Mouse (Mus musculus) CH12.LX (cell line): ENCODE data around the gene Cfap54. TPM values are rescaled to one million over a fixed set of nuclear protein-coding genes. Genes with fewer than 3 reads are reported as not detected.

Experiments used
- DNase-seq: peaks from one replicate; pipeline ENCODE4 v3.0.0-alpha.2; 2013; ENCODE audit errors: extremely low read depth
- H3K27ac ChIP-seq: 2 replicates; pipeline ENCODE4 v1.5.1; 2012; ENCODE audit warnings: low read depth, mild to moderate bottlenecking, control low read depth, moderate library complexity; ENCODE audit not compliant: insufficient read depth
- H3K27me3 ChIP-seq: replicated peaks from 2 replicates; pipeline ENCODE3; 2012; ENCODE audit warnings: inconsistent platforms
- H3K36me3 ChIP-seq, 2 experiments: replicated peaks in 1 of 2; 2 replicates each; pipeline versions ENCODE3 to v1.6.1; 2012; ENCODE audit warnings: inconsistent platforms in 1 of 2, low read length in 1 of 2, mild to moderate bottlenecking in 1 of 2, mixed read lengths in 1 of 2, moderate library complexity in 1 of 2; ENCODE audit not compliant: control insufficient read depth in 1 of 2, insufficient read depth in 1 of 2
- H3K4me1 ChIP-seq, 2 experiments: 2 replicates each; pipeline ENCODE4 v1.6.1; 2012; ENCODE audit warnings: inconsistent platforms in 1 of 2, moderate library complexity in 1 of 2; ENCODE audit not compliant: insufficient read depth in 2 of 2, control insufficient read depth in 1 of 2
- H3K4me2 ChIP-seq: 2 replicates; pipeline ENCODE4 v1.6.1; 2012; ENCODE audit warnings: low read depth, mild to moderate bottlenecking, control low read depth; ENCODE audit not compliant: poor library complexity, insufficient read depth, severe bottlenecking
- H3K4me3 ChIP-seq, 3 experiments: fragments of 150-350 bp in 1 of 3; sonication (generic) in 1 of 3; replicated peaks in 1 of 3; 2 replicates each; pipeline versions ENCODE3 to v1.5.1; 2011 to 2012; ENCODE audit warnings: low read depth in 2 of 3, low read length in 2 of 3, mild to moderate bottlenecking in 2 of 3, moderate library complexity in 2 of 3, control low read depth in 1 of 3, improper control_type of control experiment in 1 of 3, inconsistent platforms in 1 of 3, mixed read lengths in 1 of 3; ENCODE audit not compliant: poor library complexity in 1 of 3
- H3K79me2 ChIP-seq: replicated peaks from 2 replicates; pipeline ENCODE4 v1.6.1; 2012; ENCODE audit warnings: mild to moderate bottlenecking, moderate library complexity; ENCODE audit not compliant: control insufficient read depth, poor library complexity, insufficient read depth, severe bottlenecking; ENCODE audit errors: extremely low read depth
- H3K9ac ChIP-seq: 2 replicates; pipeline ENCODE4 v1.6.1; 2012; ENCODE audit warnings: low read depth, mild to moderate bottlenecking, control low read depth, moderate library complexity; ENCODE audit not compliant: insufficient read depth
- H3K9me3 ChIP-seq: replicated peaks from 2 replicates; pipeline ENCODE3; 2012; ENCODE audit warnings: low read length, inconsistent platforms, mixed read lengths
- CHD1 ChIP-seq: IDR thresholded peaks from 2 replicates; pipeline ENCODE4 v1.6.1; 2012; ENCODE audit warnings: low read depth, low read length, improper control_type of control experiment, inconsistent platforms
- CTCF ChIP-seq, 2 experiments: IDR thresholded peaks in 1 of 2; conservative IDR thresholded peaks in 1 of 2; 2 replicates each; pipeline ENCODE4 v1.5.1; 2011 to 2012; ENCODE audit warnings: low read depth in 2 of 2, low read length in 2 of 2, improper control_type of control experiment in 1 of 2, inconsistent platforms in 1 of 2, mild to moderate bottlenecking in 1 of 2, moderate library complexity in 1 of 2
- EP300 ChIP-seq: IDR thresholded peaks from 2 replicates; pipeline ENCODE4 v1.6.1; 2011; ENCODE audit warnings: low read length, improper control_type of control experiment
- ETS1 ChIP-seq: conservative IDR thresholded peaks from 2 replicates; pipeline ENCODE4 v1.6.1; 2012; ENCODE audit warnings: low read depth, mild to moderate bottlenecking, inconsistent platforms, low read length, improper control_type of control experiment, moderate library complexity
- GABPA ChIP-seq: IDR thresholded peaks from 2 replicates; pipeline ENCODE4 v1.6.1; 2012; ENCODE audit warnings: low read depth, low read length, improper control_type of control experiment, inconsistent platforms; ENCODE audit not compliant: insufficient replicate concordance
- IRF4 ChIP-seq: IDR thresholded peaks from 2 replicates; pipeline ENCODE4 v1.6.1; 2014; ENCODE audit warnings: low read depth, mild to moderate bottlenecking, inconsistent platforms, low read length, improper control_type of control experiment
- MAFK ChIP-seq: IDR thresholded peaks from 2 replicates; pipeline ENCODE4 v1.6.1; 2011; ENCODE audit warnings: low read length, improper control_type of control experiment; ENCODE audit not compliant: insufficient replicate concordance
- MEF2A ChIP-seq: IDR thresholded peaks from 2 replicates; pipeline ENCODE4 v1.6.1; 2014; ENCODE audit warnings: low read depth, mild to moderate bottlenecking, inconsistent platforms, low read length, improper control_type of control experiment, borderline replicate concordance
- MXI1 ChIP-seq: IDR thresholded peaks from 2 replicates; pipeline ENCODE4 v1.6.1; 2011; ENCODE audit warnings: mild to moderate bottlenecking, low read depth, low read length, improper control_type of control experiment
- MYC ChIP-seq: IDR thresholded peaks from 2 replicates; pipeline ENCODE4 v1.6.1; 2011; ENCODE audit warnings: low read depth, mild to moderate bottlenecking, improper control_type of control experiment, low read length
- NELFE ChIP-seq: IDR thresholded peaks from 2 replicates; pipeline ENCODE4 v1.6.1; 2011; ENCODE audit warnings: low read depth, low read length, improper control_type of control experiment
- NRF1 ChIP-seq: IDR thresholded peaks from 2 replicates; pipeline ENCODE4 v1.6.1; 2014; ENCODE audit warnings: low read depth, mild to moderate bottlenecking, inconsistent platforms, low read length, improper control_type of control experiment, moderate library complexity
- POLR2A ChIP-seq: IDR thresholded peaks from 2 replicates; pipeline ENCODE4 v1.6.1; 2011; ENCODE audit warnings: low read depth, mild to moderate bottlenecking, improper control_type of control experiment, low read length
- POLR2AphosphoS2 ChIP-seq: IDR thresholded peaks from 2 replicates; pipeline ENCODE4 v1.6.1; 2011; ENCODE audit warnings: low read depth, low read length, improper control_type of control experiment
- TCF12 ChIP-seq: IDR thresholded peaks from 2 replicates; pipeline ENCODE4 v1.6.1; 2014; ENCODE audit warnings: low read depth, mild to moderate bottlenecking, inconsistent platforms, low read length, improper control_type of control experiment
- USF2 ChIP-seq: conservative IDR thresholded peaks from 2 replicates; pipeline ENCODE4 v1.6.1; 2011; ENCODE audit warnings: low read depth, low read length, improper control_type of control experiment
- ZC3H11A ChIP-seq: IDR thresholded peaks from 2 replicates; pipeline ENCODE4 v1.6.1; 2012; ENCODE audit warnings: low read depth, mild to moderate bottlenecking, inconsistent platforms, low read length, improper control_type of control experiment
- ZMIZ1 ChIP-seq: IDR thresholded peaks from 2 replicates; pipeline ENCODE4 v1.6.1; 2012; ENCODE audit warnings: low read depth, mild to moderate bottlenecking, inconsistent platforms, low read length, improper control_type of control experiment
- ZNF384 ChIP-seq: IDR thresholded peaks from 2 replicates; pipeline ENCODE4 v1.6.1; 2012; ENCODE audit warnings: low read depth, low read length, improper control_type of control experiment, inconsistent platforms
- dilution Hi-C: fragments of 300-500 bp; cut with MboI; formaldehyde crosslinking; loops from 2 replicates; pipeline ENCODE4 v1.14.3; 2020; ENCODE audit warnings: low sequenced_read_pairs; ENCODE audit not compliant: extremely low pct_unique_long_range_greater_than_20kb, extremely low pct_ligation_motif_present
- in situ Hi-C: fragments of 300-500 bp; cut with MboI; formaldehyde crosslinking; loops from 3 replicates; pipeline ENCODE4 v1.14.3; 2019; ENCODE audit warnings: low sequenced_read_pairs, low pct_ligation_motif_present, low pct_unique_long_range_greater_than_20kb, mixed read lengths
- polyA plus RNA-seq: library from polyadenylated mRNA; unstranded; fragments of >175 nt; gene quantifications from 2 replicates; pipeline ENCODE4 v1.2.1, GENCODE M21; 2012; ENCODE audit warnings: low read depth; ENCODE audit not compliant: insufficient read length
- total RNA-seq, 2 experiments: library from RNA; depleted of rRNA; stranded (reverse); fragments of 300-350 nt in 1 of 2; fragments of >200 nt in 1 of 2; gene quantifications; 2 replicates each; pipeline ENCODE4 v1.2.3; 2012 to 2014

The Cfap54 gene
- total and polyA plus RNA-seq, 3 experiments = 0.38 to 1.3 (median 1.3) TPM

GRCm38 (mm10) chr10:92994340-92994739, 87.1 kb downstream of the Cfap54 start:
- Histone ChIP-seq H3K4me3 (no peak overlapping the region), H3K4me1 (peaks cover 11 to 14% of the 10 kb centered on the region in 2 experiments; a peak in 2 of 4 replicates), H3K36me3 (no peaks in the 10 kb centered on the region), H3K9me3 (no peaks in the 10 kb centered on the region), H3K4me2 (no peak overlapping the region), H3K79me2 (no peaks in the 10 kb centered on the region), H3K27me3 (no peaks in the 10 kb centered on the region), H3K9ac (no peak overlapping the region), H3K27ac (no peak overlapping the region)
- DNase-seq = no peak
- TF ChIP-seq CTCF (conservative IDR thresholded peaks at IDR 0.05 in 1 of 2, IDR thresholded peaks at IDR 0.05 in 1 of 2; ENCODE audit: low read depth in 2 of 2, low read length in 2 of 2) (peak in 1 of 2 experiments; percentile 41; a peak in 2 of 4 replicates), IRF4 (no peak)
- dilution Hi-C loops (no loop called here), in situ Hi-C loops (no loop called here)

GRCm38 (mm10) chr10:92992526-92992925, 88.9 kb downstream of the Cfap54 start:
- in situ Hi-C loops = no loop called here
- peaks cover 11 to 14% of the 10 kb centered on the region in 2 experiments; a peak in 2 of 4 replicates for H3K4me1 ChIP-seq
- H3K4me2 ChIP-seq = no peak overlapping the region
- no peaks in the 10 kb centered on the region for H3K79me2 ChIP-seq
- H3K27me3 ChIP-seq = no peaks in the 10 kb centered on the region
- H3K4me3 ChIP-seq = no peak overlapping the region
- no peak overlapping the region for H3K9ac ChIP-seq
- no peak for TF ChIP-seq ZNF384
- no peak for TF ChIP-seq MEF2A
- no peak for TF ChIP-seq MYC
- no peak for TF ChIP-seq ZC3H11A
- no peak for TF ChIP-seq CHD1
- TF ChIP-seq MAFK = no peak
- no peak for TF ChIP-seq IRF4
- TF ChIP-seq POLR2A = no peak
- no peak for TF ChIP-seq MXI1
- no peak for TF ChIP-seq ZMIZ1
- TF ChIP-seq POLR2AphosphoS2 = no peak
- TF ChIP-seq ETS1 = no peak
- no peak for TF ChIP-seq USF2
- TF ChIP-seq NRF1 = no peak
- TF ChIP-seq EP300 = no peak
- no peak for TF ChIP-seq CTCF (conservative IDR thresholded peaks at IDR 0.05 in 1 of 2, IDR thresholded peaks at IDR 0.05 in 1 of 2; ENCODE audit: low read depth in 2 of 2, low read length in 2 of 2)
- TF ChIP-seq TCF12 = no peak
- TF ChIP-seq GABPA = no peak
- no peak for TF ChIP-seq NELFE
- no peak for DNase-seq
- no peak overlapping the region for H3K27ac ChIP-seq
- no peaks in the 10 kb centered on the region for H3K9me3 ChIP-seq
- dilution Hi-C loops = no loop called here
- no peaks in the 10 kb centered on the region for H3K36me3 ChIP-seq
